Mouse (Mus musculus): ENCODE results near the gene 3110082I17Rik.

GRCm38 (mm10) chr5:139365827-139366226 is 94.5 kb downstream of the 3110082I17Rik start:
- TF ChIP-seq CTCF (IDR thresholded peaks at IDR 0.05; ENCODE audit: extremely low read depth, insufficient read length, insufficient replicate concordance, low read depth, low read length) (no peak), POLR2A (IDR thresholded peaks at IDR 0.05; ENCODE audit: low read depth, low read length) (no peak)
